18 mouse cellular contexts compared by ENCODE assay signal in the genomic region with DNA sequence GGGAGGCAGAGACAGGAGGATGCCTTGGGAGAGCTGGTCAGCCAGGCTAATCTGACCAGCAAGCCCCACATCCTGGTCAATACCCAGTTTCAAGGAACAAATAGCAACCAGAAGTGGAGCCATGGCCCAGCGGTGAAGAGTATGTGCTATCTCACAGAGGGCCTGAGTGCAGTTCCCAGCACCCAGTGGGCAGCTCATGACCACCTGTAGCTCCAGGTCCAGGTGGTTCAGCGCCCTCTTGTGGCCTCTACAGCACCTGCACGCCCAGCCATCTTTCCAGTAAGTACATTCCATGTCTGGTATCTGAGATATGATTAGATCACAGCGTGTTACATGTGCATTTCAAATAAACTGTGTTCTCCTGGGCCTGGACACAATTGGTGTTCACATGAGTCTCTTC. TPM values are rescaled to one million over a fixed set of nuclear protein-coding genes. Genes with fewer than 3 reads are reported as not detected.
DNase-seq lines count a peak whose midpoint lies in the region; TF ChIP-seq lines count a peak whose summit lies in the region.
"Had no signal": no experiment of that assay in that cellular context is flagged by ENCODE, and none has a peak within 500 bp of the region (broad histone marks: within the 10 kb centered on the region; RNA-seq: fewer than 3 reads in every experiment).

No protein-coding gene starts in this region.

- no peak overlapping the region for H3K27ac ChIP-seq in gastrocnemius, adult 2 months
- H3K27ac ChIP-seq in layer of hippocampus, adult 2 months = no peak overlapping the region
- no peak overlapping the region for H3K27ac ChIP-seq in MEL (ENCODE audit: control insufficient read depth, low read depth, low read length)
- H3K27ac ChIP-seq: embryonic facial prominence, embryonic 15.5 days had no signal

- no peak overlapping the region for H3K9ac ChIP-seq in MEL (ENCODE audit: control insufficient read depth, low read depth, low read length, poor library complexity, severe bottlenecking)
- H3K9ac ChIP-seq: embryonic facial prominence, embryonic 15.5 days; heart, embryonic 12.5 days had no signal

- H3K9me3 ChIP-seq in MEL (replicated peaks; ENCODE audit: insufficient read depth, low read length) = no peaks in the 10 kb centered on the region
- H3K9me3 ChIP-seq: embryonic facial prominence, embryonic 15.5 days had no signal

- peak; percentile 9; the same call in 1 of the 2 replicates for TF ChIP-seq CTCF in gastrocnemius, adult 2 months (IDR thresholded peaks at IDR 0.05)
- peak; percentile 28 for TF ChIP-seq CTCF in layer of hippocampus, adult 2 months (conservative IDR thresholded peaks at IDR 0.05)
- peak; percentile 57 to 79 (median 70) for TF ChIP-seq CTCF in MEL (IDR thresholded peaks at IDR 0.05 in 2 of 3, conservative IDR thresholded peaks at IDR 0.05 in 1 of 3; ENCODE audit: control insufficient read depth in 1 of 3, insufficient read depth in 1 of 3, low read depth in 2 of 3, low read length in 3 of 3, poor library complexity in 1 of 3, severe bottlenecking in 1 of 3)

- no peaks in the 10 kb centered on the region for H3K79me2 ChIP-seq in MEL (ENCODE audit: control insufficient read depth, insufficient read depth, low read length, poor library complexity)

- no peak for DNase-seq in gastrocnemius, adult 2 months
- DNase-seq in gastrocnemius, adult 8-10 months (ENCODE audit: low spot score in 2 of 2) = no peak
- no peak for DNase-seq in layer of hippocampus, adult 2 months (ENCODE audit: low spot score in 2 of 2)
- DNase-seq in layer of hippocampus, adult 18-20 months (ENCODE audit: low spot score in 2 of 2) = no peak
- DNase-seq in 3T3-L1 (ENCODE audit: low read depth, low spot score) (peak; percentile 27), MEL (ENCODE audit: low read depth, low spot score) (peak; percentile 36), MN1 (ENCODE audit: low spot score) (no peak)
- no peak for DNase-seq in left cerebral cortex, postnatal 4 days
- DNase-seq: adrenal gland, adult 2 months; cerebellum, adult 9-10 months; gastrocnemius, postnatal 14 days; kidney, adult 11 months; kidney, postnatal 4 days; layer of hippocampus, postnatal 36 days; midbrain, embryonic 14.5 days; right cerebral cortex, postnatal 14 days had no signal

- intact Hi-C loops in gastrocnemius, adult 2 months (cut with DNase I) = no loop called here
- intact Hi-C loops in left cerebral cortex, postnatal 4 days (cut with DNase I) = no loop called here

- no peak for TF ChIP-seq EP300 in MEL (IDR thresholded peaks at IDR 0.05; ENCODE audit: low read depth in 1 of 2, low read length in 2 of 2)

- peaks cover 0 to 9% of the 10 kb centered on the region in 2 experiments; a peak in 1 of 4 replicates for H3K36me3 ChIP-seq in MEL (ENCODE audit: control insufficient read depth in 1 of 2, insufficient read depth in 2 of 2, low read length in 2 of 2)

- no peak for TF ChIP-seq RAD21 in MEL (IDR thresholded peaks at IDR 0.05; ENCODE audit: low read depth, low read length)

- TF ChIP-seq POLR2A in MEL (IDR thresholded peaks at IDR 0.05; ENCODE audit: control insufficient read depth in 1 of 2, insufficient read depth in 1 of 2, low read depth in 1 of 2, low read length in 2 of 2, poor library complexity in 1 of 2) = no peak

- peaks cover 0 to 3% of the 10 kb centered on the region in 2 experiments; a peak in 3 of 4 replicates for H3K4me1 ChIP-seq in MEL (ENCODE audit: control insufficient read depth in 1 of 2, insufficient read depth in 2 of 2, low read length in 2 of 2)

- H3K4me3 ChIP-seq in gastrocnemius, adult 2 months = no peak overlapping the region
- H3K4me3 ChIP-seq in layer of hippocampus, adult 2 months = no peak overlapping the region
- H3K4me3 ChIP-seq in MEL (ENCODE audit: control insufficient read depth in 1 of 2, insufficient read depth in 1 of 2, low read depth in 2 of 2, low read length in 2 of 2) = no peak overlapping the region
- H3K4me3 ChIP-seq: embryonic facial prominence, embryonic 15.5 days; heart, embryonic 12.5 days had no signal

- no peaks in the 10 kb centered on the region for H3K27me3 ChIP-seq in MEL (ENCODE audit: control insufficient read depth in 1 of 2, insufficient read depth in 2 of 2, low read length in 2 of 2)
- H3K27me3 ChIP-seq: embryonic facial prominence, embryonic 15.5 days; heart, embryonic 12.5 days had no signal

TF ChIP-seq in MEL, 35 proteins besides CTCF, POLR2A, EP300 and RAD21:
- TF ChIP-seq SMC3 (IDR thresholded peaks at IDR 0.05; ENCODE audit: low read depth, low read length) = peak; percentile 18; the same call in 1 of the 2 replicates
- no peak for TF ChIP-seq TAL1 (IDR thresholded peaks at IDR 0.05; ENCODE audit: low read length)
- no peak for TF ChIP-seq MYC (IDR thresholded peaks at IDR 0.05; ENCODE audit: low read depth, low read length)
- TF ChIP-seq UBTF (IDR thresholded peaks at IDR 0.05; ENCODE audit: borderline replicate concordance, insufficient read depth, low read depth, low read length) = no peak
- no peak for TF ChIP-seq BHLHE40 (IDR thresholded peaks at IDR 0.05; ENCODE audit: borderline replicate concordance, low read depth, low read length)
- no peak for TF ChIP-seq KAT2A (conservative IDR thresholded peaks at IDR 0.05; ENCODE audit: low read depth, low read length)
- no peak for TF ChIP-seq MAFK (IDR thresholded peaks at IDR 0.05; ENCODE audit: borderline replicate concordance, low read depth, low read length)

RNA-seq across cellular contexts. Expression of gene Rcn3, which starts 5.9 kb away (rescaled TPM):
- 10 to 100 TPM in 1 of 2 experiments, 1 to 10 TPM in 1; 7.2 to 20.2 TPM for total RNA-seq in gastrocnemius, adult 2 months (2021)
- 10 to 100 TPM in 1 of 4 experiments, 1 to 10 TPM in 3; 4.1 to 10.2 (median 7.5) TPM for total RNA-seq in gastrocnemius, adult 8-10 months (2022)
- total RNA-seq in layer of hippocampus, adult 2 months (2021) = 10 to 100 TPM in 1 of 2 experiments, 1 to 10 TPM in 1; 7.5 to 11.7 TPM
- total RNA-seq in layer of hippocampus, adult 18-20 months (2021) = 1 to 10 TPM; 7.4 to 8.5 TPM
- total RNA-seq in MEL (2012; rRNA removed) = 16.0 and 29.3 TPM in 2 replicates
- 10 to 100 TPM in 1 of 2 experiments, not detected in 1; 43.0 TPM for polyA plus RNA-seq in MEL (2012; ENCODE audit: insufficient read depth in 1 of 2, insufficient read length in 2 of 2, low read depth in 1 of 2, low replicate concordance in 2 of 2, missing spikeins in 1 of 2)
- total RNA-seq in left cerebral cortex, postnatal 4 days (2021) = 10 to 100 TPM; 13.0 to 16.7 TPM

RNA-seq across cellular contexts. Expression of gene Fcgrt, which starts 17.6 kb away (rescaled TPM):
- 10 to 100 TPM; 33.6 to 38.5 TPM for total RNA-seq in gastrocnemius, adult 2 months (2021)
- total RNA-seq in gastrocnemius, adult 8-10 months (2022) = 10 to 100 TPM; 23.8 to 37.0 (median 30.0) TPM
- total RNA-seq in layer of hippocampus, adult 2 months (2021) = 10 to 100 TPM; 17.8 to 19.0 TPM
- total RNA-seq in layer of hippocampus, adult 18-20 months (2021) = 10 to 100 TPM; 14.8 to 18.7 TPM
- total RNA-seq in MEL (2012; rRNA removed) = 0.26 and 0.27 TPM in 2 replicates
- 1 to 10 TPM in 1 of 2 experiments, not detected in 1; 1.7 TPM for polyA plus RNA-seq in MEL (2012; ENCODE audit: insufficient read depth in 1 of 2, insufficient read length in 2 of 2, low read depth in 1 of 2, low replicate concordance in 2 of 2, missing spikeins in 1 of 2)
- total RNA-seq in left cerebral cortex, postnatal 4 days (2021) = 10 to 100 TPM; 17.7 to 18.3 TPM

RNA-seq across cellular contexts. Expression of gene Prrg2, which starts 23.6 kb away (rescaled TPM):
- total RNA-seq in gastrocnemius, adult 2 months (2021) = 10 to 100 TPM in 1 of 2 experiments, 1 to 10 TPM in 1; 8.1 to 11.0 TPM
- total RNA-seq in gastrocnemius, adult 8-10 months (2022) = 10 to 100 TPM in 2 of 4 experiments, 1 to 10 TPM in 2; 7.2 to 13.3 (median 10.6) TPM
- 1 to 10 TPM; 5.7 to 8.4 TPM for total RNA-seq in layer of hippocampus, adult 2 months (2021)
- total RNA-seq in layer of hippocampus, adult 18-20 months (2021) = 1 to 10 TPM; 5.9 TPM
- total RNA-seq in MEL (2012; rRNA removed) = 7.5 and 7.7 TPM in 2 replicates
- polyA plus RNA-seq in MEL (2012; ENCODE audit: insufficient read depth in 1 of 2, insufficient read length in 2 of 2, low read depth in 1 of 2, low replicate concordance in 2 of 2, missing spikeins in 1 of 2) = 10 to 100 TPM in 1 of 2 experiments, not detected in 1; 16.9 TPM
- 1 to 10 TPM; 6.2 to 7.2 TPM for total RNA-seq in left cerebral cortex, postnatal 4 days (2021)

RNA-seq across cellular contexts. Expression of gene Nosip, which starts 23.9 kb away (rescaled TPM):
- total RNA-seq in gastrocnemius, adult 2 months (2021) = 10 to 100 TPM; 30.2 to 32.9 TPM
- 10 to 100 TPM; 24.5 to 31.0 (median 28.2) TPM for total RNA-seq in gastrocnemius, adult 8-10 months (2022)
- 10 to 100 TPM; 54.2 to 57.7 TPM for total RNA-seq in layer of hippocampus, adult 2 months (2021)
- 10 to 100 TPM; 50.8 to 57.6 TPM for total RNA-seq in layer of hippocampus, adult 18-20 months (2021)
- total RNA-seq in MEL (2012; rRNA removed) = 49.9 and 50.7 TPM in 2 replicates
- 10 to 100 TPM in 1 of 2 experiments, not detected in 1; 78.9 TPM for polyA plus RNA-seq in MEL (2012; ENCODE audit: insufficient read depth in 1 of 2, insufficient read length in 2 of 2, low read depth in 1 of 2, low replicate concordance in 2 of 2, missing spikeins in 1 of 2)
- total RNA-seq in left cerebral cortex, postnatal 4 days (2021) = 10 to 100 TPM; 44.8 to 47.6 TPM

RNA-seq across cellular contexts. Expression of gene Prr12, which starts 33.4 kb away (rescaled TPM):
- 10 to 100 TPM; 12.8 to 16.1 TPM for total RNA-seq in gastrocnemius, adult 2 months (2021)
- 10 to 100 TPM; 15.3 to 17.5 (median 15.9) TPM for total RNA-seq in gastrocnemius, adult 8-10 months (2022)
- total RNA-seq in layer of hippocampus, adult 2 months (2021) = 10 to 100 TPM; 77.6 to 81.4 TPM
- 10 to 100 TPM; 75.7 to 77.5 TPM for total RNA-seq in layer of hippocampus, adult 18-20 months (2021)
- total RNA-seq in MEL (2012; rRNA removed) = 3.3 and 3.5 TPM in 2 replicates
- 10 to 100 TPM in 1 of 2 experiments, not detected in 1; 32.1 TPM for polyA plus RNA-seq in MEL (2012; ENCODE audit: insufficient read depth in 1 of 2, insufficient read length in 2 of 2, low read depth in 1 of 2, low replicate concordance in 2 of 2, missing spikeins in 1 of 2)
- total RNA-seq in left cerebral cortex, postnatal 4 days (2021) = 10 to 100 TPM; 77.9 to 80.6 TPM

Comparison
In these comparisons a context has a peak if more than half of its experiments do, and no peak if none do; other contexts are left out.
1. DNase-seq: peak in 3T3-L1 (single experiment) and MEL (single experiment); none in gastrocnemius, adult 2 months (single experiment), gastrocnemius, adult 8-10 months (0 of 2), layer of hippocampus, adult 2 months (0 of 2), layer of hippocampus, adult 18-20 months (0 of 2), MN1 (single experiment) and left cerebral cortex, postnatal 4 days (single experiment).
2. CTCF ChIP-seq: peak in every context shown above with its lines; median percentile 70 in MEL; 28 in layer of hippocampus, adult 2 months; 9 in gastrocnemius, adult 2 months.
3. RNA of gene Fcgrt, which starts 17.6 kb away (total RNA-seq): 33.6 to 38.5 TPM in gastrocnemius, adult 2 months, 23.8 to 37.0 TPM in gastrocnemius, adult 8-10 months, 17.8 to 19.0 TPM in layer of hippocampus, adult 2 months, 14.8 to 18.7 TPM in layer of hippocampus, adult 18-20 months and 17.7 to 18.3 TPM in left cerebral cortex, postnatal 4 days; 0.26 to 0.27 TPM in MEL; every median in the first group is over 10 times any median in the second.